Mouse (Mus musculus) embryo, embryonic 10.5 days (tissue): ENCODE data around the gene Gpx4.
"Not testable (repeated sequence)": the region's sequence is repeated elsewhere in the genome, so short reads cannot be mapped to it uniquely, and the experiment has no call there.

Experiments used
- DNase-seq: peaks from one replicate; pipeline ENCODE4 v3.0.0-alpha.2; 2015; ENCODE audit warnings: low spot score

The Gpx4 gene

GRCm38 (mm10) chr10:80050885-80051617 is 4.1 kb downstream of the Gpx4 start:
- no peak for DNase-seq

GRCm38 (mm10) chr10:80051618-80052373 is 4.8 kb downstream of the Gpx4 start:
- DNase-seq, result no peak

GRCm38 (mm10) chr10:80052374-80052764 is 5.4 kb downstream of the Gpx4 start:
- no peak for DNase-seq

- DNase-seq, result peak; percentile 100
Observed at GRCm38 (mm10) chr10:80053259-80053780, 6.4 kb downstream of the Gpx4 start.

- peak; percentile 74 for DNase-seq
Observed at GRCm38 (mm10) chr10:80053831-80054815, 7.2 kb downstream of the Gpx4 start.

GRCm38 (mm10) chr10:80054911-80055310 is 7.9 kb downstream of the Gpx4 start:
- DNase-seq, result not testable (repeated sequence)

- no peak for DNase-seq
Observed at GRCm38 (mm10) chr10:80055364-80055763, 8.4 kb downstream of the Gpx4 start.

- DNase-seq, result no peak
Observed at GRCm38 (mm10) chr10:80055891-80056290, 8.9 kb downstream of the Gpx4 start.

- no peak for DNase-seq
Observed at GRCm38 (mm10) chr10:80056506-80056905, 9.5 kb downstream of the Gpx4 start.

GRCm38 (mm10) chr10:80056976-80057682 is 10.2 kb downstream of the Gpx4 start:
- no peak for DNase-seq

GRCm38 (mm10) chr10:80057683-80058326 is 10.8 kb downstream of the Gpx4 start:
- DNase-seq, result no peak

- DNase-seq, result no peak
Observed at GRCm38 (mm10) chr10:80063104-80063503, 16.1 kb downstream of the Gpx4 start.

GRCm38 (mm10) chr10:80063877-80064650 is 17.1 kb downstream of the Gpx4 start:
- no peak for DNase-seq

- no peak for DNase-seq
Observed at GRCm38 (mm10) chr10:80069251-80069650, 22.3 kb downstream of the Gpx4 start.

- DNase-seq, result no peak
Observed at GRCm38 (mm10) chr10:80069948-80070450, 23.0 kb downstream of the Gpx4 start.

- DNase-seq, result peak; percentile 27
Observed at GRCm38 (mm10) chr10:80070837-80071515, 24.0 kb downstream of the Gpx4 start.

GRCm38 (mm10) chr10:80071516-80071900 is 24.5 kb downstream of the Gpx4 start:
- DNase-seq, result no peak

GRCm38 (mm10) chr10:80072623-80073489 is 25.9 kb downstream of the Gpx4 start:
- DNase-seq, result no peak
